Mouse (Mus musculus): Measurements from ENCODE around the gene Nim1k.
"Not testable (repeated sequence)": the region's sequence is repeated elsewhere in the genome, so short reads cannot be mapped to it uniquely, and the experiment has no call there.

GRCm38 (mm10) chr13:119706278-119706880 is 49.3 kb downstream of the Nim1k start:
- not testable (repeated sequence) for TF ChIP-seq POLR2A (IDR thresholded peaks at IDR 0.05; ENCODE audit: control insufficient read depth, extremely low read depth, insufficient read depth, low read length, poor library complexity); CTCF (IDR thresholded peaks at IDR 0.05; ENCODE audit: borderline replicate concordance, control insufficient read depth, extremely low read depth, insufficient read depth, low read length, poor library complexity)

Measured in thymus, adult 2 months (tissue).